Mouse (Mus musculus) cerebral cortex, adult 2 months (tissue): ENCODE data around the gene Gm28102.

Source experiments
- WGBS: fragments of 180-500 bp; shearing (Covaris S2); methylation state at CpG from one replicate; pipeline ENCODE4 v1.1.7; 2018; 5-methylcytosine and 5-hydroxymethylcytosine counted together

The Gm28102 gene

GRCm38 (mm10) chrY:88053015-88053414 is at the start of gene Gm28102:
Gene Gm28102, plus strand, starts transcription at chrY:88053315.
- 60% methylated on average over 1 of the region's 7 CpGs for WGBS
